Mouse (Mus musculus): ENCODE data around the gene Arhgef25. TPM values are rescaled to one million over a fixed set of nuclear protein-coding genes. Genes with fewer than 3 reads are reported as not detected.
"Not testable (repeated sequence)": the region's sequence is repeated elsewhere in the genome, so short reads cannot be mapped to it uniquely, and the experiment has no call there.

Gene Arhgef25
- polyA plus RNA-seq, 1 experiment: 9.2 TPM

DNA sequence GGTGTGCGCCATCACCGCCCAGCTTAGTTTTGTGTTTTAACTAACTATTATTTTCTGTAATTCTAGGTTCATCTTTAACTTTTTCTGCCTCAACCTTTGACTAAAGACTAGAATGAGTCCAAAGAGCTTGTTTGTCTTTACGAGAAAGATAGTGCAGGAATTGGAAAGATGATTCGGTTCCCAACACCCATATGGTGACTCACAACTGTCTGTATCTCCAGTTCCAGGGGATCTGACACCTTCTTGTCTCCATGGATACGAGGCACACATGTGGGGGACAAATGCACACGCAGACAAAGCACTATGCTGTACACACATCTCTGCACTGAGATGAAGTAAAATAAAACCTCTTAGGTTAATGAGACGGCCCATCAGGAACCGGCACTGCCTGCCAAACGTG, 29.8 kb downstream of the Arhgef25 start:
- H3K4me3 ChIP-seq (ENCODE audit: insufficient read depth, low read depth, low read length): no peak overlapping the region
- TF ChIP-seq CTCF (conservative IDR thresholded peaks at IDR 0.05; ENCODE audit: insufficient read depth, insufficient read length, low read depth, low read length): no peak
- no peak for TF ChIP-seq POLR2A (IDR thresholded peaks at IDR 0.05; ENCODE audit: low read depth, low read length)
- 63% methylated on average over 9 of the region's 9 CpGs for WGBS
- DNase-seq: peak; percentile 39
- peaks cover 9% of the 10 kb centered on the region; the same call in 1 of the 2 replicates for H3K4me1 ChIP-seq (ENCODE audit: control insufficient read depth, insufficient read depth, low read length)
- no peaks in the 10 kb centered on the region for H3K36me3 ChIP-seq (ENCODE audit: control insufficient read depth, insufficient read depth, low read length)
- no peak overlapping the region for H3K27ac ChIP-seq (ENCODE audit: insufficient read depth, low read depth, low read length)
- H3K27me3 ChIP-seq (replicated peaks; ENCODE audit: control insufficient read depth, insufficient read depth, low read length): no peaks in the 10 kb centered on the region

DNA sequence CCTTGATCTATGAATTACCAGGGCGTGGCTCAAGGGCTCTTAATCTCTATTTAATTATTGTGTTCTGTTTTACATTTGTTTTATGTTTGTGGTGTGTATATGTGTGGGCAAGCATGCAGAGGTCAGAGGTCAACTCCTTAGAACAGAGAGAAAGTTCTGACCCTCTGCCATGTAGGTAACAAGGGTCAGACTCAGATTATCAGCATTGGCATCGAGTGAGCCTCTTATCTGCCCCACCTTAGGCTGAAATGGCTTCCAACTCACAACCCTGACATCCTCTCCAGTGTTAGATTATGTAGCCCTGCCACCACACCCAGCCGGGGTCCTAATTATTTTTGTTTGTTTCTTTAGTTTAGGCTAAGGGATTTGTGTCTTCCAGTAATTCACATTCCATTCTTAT, 31.4 kb downstream of the Arhgef25 start:
- Histone ChIP-seq H3K4me3 (ENCODE audit: insufficient read depth, low read depth, low read length) (no peak overlapping the region), H3K27me3 (replicated peaks; ENCODE audit: control insufficient read depth, insufficient read depth, low read length) (no peaks in the 10 kb centered on the region), H3K4me1 (ENCODE audit: control insufficient read depth, insufficient read depth, low read length) (peaks cover 12% of the 10 kb centered on the region; the same call in 1 of the 2 replicates), H3K27ac (ENCODE audit: insufficient read depth, low read depth, low read length) (no peak overlapping the region), H3K36me3 (ENCODE audit: control insufficient read depth, insufficient read depth, low read length) (no peaks in the 10 kb centered on the region)
- TF ChIP-seq CTCF (conservative IDR thresholded peaks at IDR 0.05; ENCODE audit: insufficient read depth, insufficient read length, low read depth, low read length) (no peak), POLR2A (IDR thresholded peaks at IDR 0.05; ENCODE audit: low read depth, low read length) (no peak)
- DNase-seq: no peak
- 79% methylated on average over 3 of the region's 3 CpGs for WGBS

DNA sequence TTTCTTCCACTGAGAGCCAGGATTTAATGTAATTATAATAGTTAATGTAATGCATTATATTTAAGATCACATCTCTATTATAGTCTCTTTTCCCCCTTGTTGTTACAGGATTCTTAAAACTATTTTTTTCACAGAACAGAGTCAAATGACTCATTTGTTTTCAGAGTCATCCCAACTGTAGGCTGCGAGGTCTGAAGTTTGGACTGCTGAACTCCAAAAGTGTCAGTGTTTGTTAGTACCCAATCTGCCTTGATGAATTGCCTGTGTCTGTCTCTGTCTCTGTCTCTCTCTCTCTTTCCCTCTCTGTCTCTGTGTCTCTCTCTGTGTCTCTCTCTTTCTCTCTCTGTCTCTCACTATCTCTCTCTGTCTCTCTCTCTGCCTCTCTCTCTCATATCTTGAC, 33.4 kb downstream of the Arhgef25 start:
- no peak for TF ChIP-seq CTCF (conservative IDR thresholded peaks at IDR 0.05; ENCODE audit: insufficient read depth, insufficient read length, low read depth, low read length)
- WGBS: 58% methylated on average over 1 of the region's 1 CpGs
- 0 out of 2 replicates have a peak overlapping the region, but pooled peaks have one; percentile 23 for H3K27ac ChIP-seq (ENCODE audit: insufficient read depth, low read depth, low read length)

DNA sequence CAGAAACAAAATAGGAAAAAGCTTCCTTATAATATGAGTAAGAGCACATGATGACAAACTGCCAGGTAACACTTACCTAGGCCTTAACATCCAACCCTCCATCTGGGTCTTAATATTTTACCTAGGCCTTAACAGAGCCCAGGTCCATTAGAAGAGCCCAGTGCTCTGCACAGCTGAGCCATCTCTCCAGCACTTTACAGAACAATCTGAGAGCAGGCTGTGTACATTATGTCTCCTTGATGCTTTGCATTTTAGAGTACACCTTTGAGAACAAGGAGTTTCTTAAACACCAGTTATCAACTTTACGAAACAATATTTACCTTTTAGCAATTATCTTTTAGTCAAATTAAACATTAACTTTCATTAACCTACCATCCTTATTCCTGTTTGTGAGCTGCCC, 33.8 kb downstream of the Arhgef25 start:
- Histone ChIP-seq H3K27me3 (replicated peaks; ENCODE audit: control insufficient read depth, insufficient read depth, low read length) (no peaks in the 10 kb centered on the region), H3K4me3 (ENCODE audit: insufficient read depth, low read depth, low read length) (no peak overlapping the region), H3K4me1 (ENCODE audit: control insufficient read depth, insufficient read depth, low read length) (peaks cover 12% of the 10 kb centered on the region; the same call in 1 of the 2 replicates), H3K36me3 (ENCODE audit: control insufficient read depth, insufficient read depth, low read length) (no peaks in the 10 kb centered on the region), H3K27ac (ENCODE audit: insufficient read depth, low read depth, low read length) (no peak overlapping the region)
- 48% methylated on average over 1 of the region's 1 CpGs for WGBS
- TF ChIP-seq CTCF (conservative IDR thresholded peaks at IDR 0.05; ENCODE audit: insufficient read depth, insufficient read length, low read depth, low read length) (no peak), POLR2A (IDR thresholded peaks at IDR 0.05; ENCODE audit: low read depth, low read length) (no peak)
- no peak for DNase-seq

More for the DNA sequence above, 33.4 kb downstream of the Arhgef25 start:
- H3K4me1 ChIP-seq (ENCODE audit: control insufficient read depth, insufficient read depth, low read length): peaks cover 12% of the 10 kb centered on the region; the same call in 1 of the 2 replicates
- H3K27me3 ChIP-seq (replicated peaks; ENCODE audit: control insufficient read depth, insufficient read depth, low read length): no peaks in the 10 kb centered on the region
- DNase-seq: no peak
- no peaks in the 10 kb centered on the region for H3K36me3 ChIP-seq (ENCODE audit: control insufficient read depth, insufficient read depth, low read length)
- no peak overlapping the region for H3K4me3 ChIP-seq (ENCODE audit: insufficient read depth, low read depth, low read length)

DNA sequence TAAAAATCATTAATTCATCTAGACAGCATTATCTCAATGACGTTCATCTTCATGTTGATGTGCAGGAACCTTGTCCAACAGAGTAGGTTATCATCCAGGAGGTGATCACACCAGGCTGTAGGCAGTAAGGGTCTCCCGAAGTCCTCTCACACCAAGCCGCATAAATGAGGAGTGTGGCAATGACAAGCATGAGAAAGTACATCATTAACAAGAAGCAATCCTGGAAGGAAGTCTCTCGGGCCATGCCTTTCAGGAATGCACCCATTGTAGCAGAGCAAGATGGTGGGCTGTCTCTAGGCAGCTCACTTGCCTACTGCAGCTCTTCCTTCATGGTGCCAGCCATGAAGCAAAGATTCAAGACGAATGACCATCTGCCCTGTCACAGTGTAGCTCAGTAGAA, 35.2 kb downstream of the Arhgef25 start:
- peak; percentile 49 for DNase-seq
- Histone ChIP-seq H3K4me1 (ENCODE audit: control insufficient read depth, insufficient read depth, low read length) (peaks cover 21% of the 10 kb centered on the region; the same call in 1 of the 2 replicates), H3K36me3 (ENCODE audit: control insufficient read depth, insufficient read depth, low read length) (no peaks in the 10 kb centered on the region), H3K27me3 (replicated peaks; ENCODE audit: control insufficient read depth, insufficient read depth, low read length) (no peaks in the 10 kb centered on the region), H3K27ac (ENCODE audit: insufficient read depth, low read depth, low read length) (peak overlapping the region; percentile 56; the same call in 1 of the 2 replicates), H3K4me3 (ENCODE audit: insufficient read depth, low read depth, low read length) (no peak overlapping the region)
- WGBS: 32% methylated on average over 5 of the region's 5 CpGs
- TF ChIP-seq POLR2A (IDR thresholded peaks at IDR 0.05; ENCODE audit: low read depth, low read length) (no peak), CTCF (conservative IDR thresholded peaks at IDR 0.05; ENCODE audit: insufficient read depth, insufficient read length, low read depth, low read length) (no peak)

DNA sequence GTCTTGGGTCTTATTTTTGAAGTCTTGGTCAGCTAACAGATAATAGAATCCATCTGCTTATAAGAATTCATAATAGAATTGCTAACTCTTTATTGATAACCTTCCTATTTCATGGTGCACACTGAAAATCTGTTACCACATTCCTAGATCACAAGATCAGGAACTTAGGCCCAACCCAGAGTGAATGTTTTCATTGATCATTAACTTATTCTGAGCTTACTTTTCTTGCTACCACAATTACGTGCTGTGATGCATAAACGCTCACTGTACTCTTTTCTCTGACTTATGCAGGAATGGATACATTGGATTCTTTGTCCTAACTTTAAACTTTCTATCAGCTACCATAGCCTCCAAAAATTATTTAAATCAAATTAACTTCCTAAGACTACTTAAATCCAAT, 35.6 kb downstream of the Arhgef25 start:
- H3K36me3 ChIP-seq (ENCODE audit: control insufficient read depth, insufficient read depth, low read length): no peaks in the 10 kb centered on the region
- H3K4me3 ChIP-seq (ENCODE audit: insufficient read depth, low read depth, low read length): no peak overlapping the region
- DNase-seq: peak; percentile 74
- H3K4me1 ChIP-seq (ENCODE audit: control insufficient read depth, insufficient read depth, low read length): peaks cover 21% of the 10 kb centered on the region; the same call in 1 of the 2 replicates
- H3K27me3 ChIP-seq (replicated peaks; ENCODE audit: control insufficient read depth, insufficient read depth, low read length): no peaks in the 10 kb centered on the region
- 42% methylated on average over 2 of the region's 2 CpGs for WGBS
- peak overlapping the region; percentile 56; the same call in 1 of the 2 replicates for H3K27ac ChIP-seq (ENCODE audit: insufficient read depth, low read depth, low read length)
- TF ChIP-seq POLR2A (IDR thresholded peaks at IDR 0.05; ENCODE audit: low read depth, low read length): no peak
- TF ChIP-seq CTCF (conservative IDR thresholded peaks at IDR 0.05; ENCODE audit: insufficient read depth, insufficient read length, low read depth, low read length): no peak

DNA sequence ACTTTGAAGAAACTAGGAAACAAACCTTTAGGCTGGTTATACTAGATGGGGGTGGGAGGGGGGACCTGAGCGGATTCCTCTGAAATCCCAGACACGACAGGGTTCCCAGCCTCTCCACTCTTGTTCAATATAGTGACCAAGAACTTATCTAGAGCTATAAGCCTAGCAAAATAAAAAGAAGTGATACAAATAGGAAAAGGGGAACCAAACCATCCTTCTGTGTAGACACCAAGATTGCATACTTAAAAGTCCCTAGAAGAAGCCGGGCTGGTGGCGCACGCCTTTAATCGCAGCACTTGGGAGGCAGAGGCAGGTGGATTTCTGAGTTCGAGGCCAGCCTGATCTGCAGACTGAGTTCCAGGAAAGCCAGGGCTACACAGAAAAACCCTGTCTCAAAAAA, 36.6 kb downstream of the Arhgef25 start:
- WGBS: 93% methylated on average over 7 of the region's 7 CpGs
- Histone ChIP-seq H3K36me3 (ENCODE audit: control insufficient read depth, insufficient read depth, low read length) (no peaks in the 10 kb centered on the region), H3K4me3 (ENCODE audit: insufficient read depth, low read depth, low read length) (no peak overlapping the region), H3K4me1 (ENCODE audit: control insufficient read depth, insufficient read depth, low read length) (peaks cover 21% of the 10 kb centered on the region; the same call in 1 of the 2 replicates), H3K27me3 (replicated peaks; ENCODE audit: control insufficient read depth, insufficient read depth, low read length) (no peaks in the 10 kb centered on the region), H3K27ac (ENCODE audit: insufficient read depth, low read depth, low read length) (no peak overlapping the region)
- no peak for TF ChIP-seq POLR2A (IDR thresholded peaks at IDR 0.05; ENCODE audit: low read depth, low read length)
- no peak for TF ChIP-seq CTCF (conservative IDR thresholded peaks at IDR 0.05; ENCODE audit: insufficient read depth, insufficient read length, low read depth, low read length)
- no peak for DNase-seq

DNA sequence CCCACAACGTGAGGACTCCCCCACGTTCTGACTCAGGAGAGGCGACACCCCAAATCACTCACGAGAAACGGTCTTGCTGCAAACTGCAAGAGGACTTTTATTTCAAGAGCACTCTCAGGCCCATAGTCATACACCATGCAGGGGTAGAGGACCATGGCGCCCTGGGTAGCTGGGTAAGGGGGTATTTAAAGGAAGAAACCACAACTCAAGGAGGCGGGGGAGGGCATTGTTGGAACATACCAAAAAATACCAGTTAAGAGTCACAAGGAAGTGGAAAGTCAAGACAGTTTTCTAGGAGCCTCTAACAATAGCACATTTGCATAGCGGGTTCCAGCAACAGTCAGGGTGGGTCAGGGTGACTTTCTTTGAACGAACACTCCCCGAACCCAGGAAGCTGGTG, 37.3 kb downstream of the Arhgef25 start:
- not testable (repeated sequence) for H3K27ac ChIP-seq (ENCODE audit: insufficient read depth, low read depth, low read length); H3K4me3 ChIP-seq (ENCODE audit: insufficient read depth, low read depth, low read length); H3K27me3 ChIP-seq (replicated peaks; ENCODE audit: control insufficient read depth, insufficient read depth, low read length); DNase-seq; H3K36me3 ChIP-seq (ENCODE audit: control insufficient read depth, insufficient read depth, low read length)
- H3K4me1 ChIP-seq (ENCODE audit: control insufficient read depth, insufficient read depth, low read length): peaks cover 24% of the 10 kb centered on the region; the same call in 1 of the 2 replicates
- WGBS: 80% methylated on average over 10 of the region's 10 CpGs

DNA sequence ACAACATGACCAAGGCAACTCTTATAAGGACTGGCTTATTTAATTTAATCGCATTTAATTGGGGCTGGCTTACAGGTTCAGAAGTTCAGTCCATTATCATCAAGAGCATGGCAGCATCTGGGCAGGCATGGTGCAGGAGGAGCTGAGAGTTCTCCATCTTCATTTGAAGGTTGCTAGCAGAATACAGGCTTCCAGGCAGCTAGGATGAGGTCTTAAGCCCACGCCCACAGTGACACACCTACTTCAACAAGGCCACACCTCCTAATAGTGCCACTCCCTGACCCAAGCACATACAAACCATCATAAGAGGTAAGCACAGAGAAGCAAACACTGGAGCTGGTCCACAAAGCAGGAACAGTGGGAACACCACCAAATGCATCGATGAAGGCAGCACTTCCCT, 38.6 kb downstream of the Arhgef25 start:
- not testable (repeated sequence) for H3K36me3 ChIP-seq (ENCODE audit: control insufficient read depth, insufficient read depth, low read length); H3K4me3 ChIP-seq (ENCODE audit: insufficient read depth, low read depth, low read length); DNase-seq; H3K27ac ChIP-seq (ENCODE audit: insufficient read depth, low read depth, low read length); H3K27me3 ChIP-seq (replicated peaks; ENCODE audit: control insufficient read depth, insufficient read depth, low read length)
- WGBS: 86% methylated on average over 3 of the region's 3 CpGs
- peaks cover 22% of the 10 kb centered on the region; the same call in 1 of the 2 replicates for H3K4me1 ChIP-seq (ENCODE audit: control insufficient read depth, insufficient read depth, low read length)

Measured in kidney, adult 2 months (tissue).